ENCODE assay signal across 13 mouse cellular contexts in genomic region chr10:117649292-117650041, GRCm38 (mm10).
"Had no signal": no experiment of that assay in that cellular context is flagged by ENCODE, and none has a peak within 500 bp of the region (broad histone marks: within the 10 kb centered on the region; RNA-seq: fewer than 3 reads in every experiment).

No protein-coding gene starts in this region.

- ATAC-seq: intestine, embryonic 16.5 days; midbrain, embryonic 16.5 days had no signal

- H3K4me1 ChIP-seq: liver, embryonic 13.5 days had no signal

- H3K36me3 ChIP-seq: limb, embryonic 13.5 days; liver, embryonic 13.5 days; midbrain, embryonic 12.5 days had no signal

- H3K27me3 ChIP-seq: limb, embryonic 13.5 days; liver, embryonic 13.5 days; midbrain, embryonic 12.5 days had no signal

- H3K9me3 ChIP-seq: limb, embryonic 13.5 days; liver, embryonic 13.5 days; midbrain, embryonic 12.5 days had no signal

- H3K27ac ChIP-seq: hindbrain, embryonic 14.5 days; limb, embryonic 13.5 days; liver, embryonic 13.5 days; midbrain, embryonic 12.5 days had no signal

- H3K4me3 ChIP-seq: limb, embryonic 13.5 days; liver, embryonic 13.5 days; midbrain, embryonic 12.5 days had no signal

- H3K9ac ChIP-seq: hindbrain, embryonic 14.5 days; limb, embryonic 13.5 days; liver, embryonic 13.5 days; lung, embryonic 14.5 days; midbrain, embryonic 12.5 days had no signal

- DNase-seq: kidney, postnatal 14 days; left cerebral cortex, postnatal 4 days; liver, embryonic 13.5 days; lung, embryonic 14.5 days; right cerebral cortex, postnatal 4 days; spleen, adult 18-20 months; thymus, adult 2 months; thymus, postnatal 36 days had no signal

- H3K4me2 ChIP-seq: hindbrain, embryonic 14.5 days; limb, embryonic 13.5 days; liver, embryonic 13.5 days; lung, embryonic 14.5 days; midbrain, embryonic 12.5 days had no signal
